Mouse (Mus musculus): ENCODE measurements around the gene Col17a1. TPM values are rescaled to one million over a fixed set of nuclear protein-coding genes. Genes with fewer than 3 reads are reported as not detected.

Gene Col17a1
- polyA plus RNA-seq (2012; rRNA removed), result 0.11 and 0.13 TPM in 2 replicates

GRCm38 (mm10) chr19:47691994-47692393 is at the start of gene Col17a1:
Col17a1 (minus strand) TSS chr19:47692094.

GRCm38 (mm10) chr19:47731071-47731881 is 39.4 kb upstream of the Col17a1 start, which contains the start of gene Sfr1:
Sfr1 (plus strand) TSS chr19:47731682.

Other genes with a start within 250 kb of the Col17a1 start
- gene Sh3pxd2a, start 227.7 kb downstream of the Col17a1 start, polyA plus RNA-seq (2012; rRNA removed), result 1.9 and 2.6 TPM in 2 replicates
- 4.4 and 5.2 TPM in 2 replicates for gene Stn1, start 154.6 kb downstream of the Col17a1 start, polyA plus RNA-seq (2012; rRNA removed)
- 15.6 and 17.3 TPM in 2 replicates for gene Slk, start 112.4 kb downstream of the Col17a1 start, polyA plus RNA-seq (2012; rRNA removed)
- 28.4 and 30.6 TPM in 2 replicates for gene Sfr1, start 39.6 kb upstream of the Col17a1 start, polyA plus RNA-seq (2012; rRNA removed)
- 67.3 and 92.3 TPM in 2 replicates for gene Gsto1, start 162.9 kb upstream of the Col17a1 start, polyA plus RNA-seq (2012; rRNA removed)
- 0.17 and 0.30 TPM in 2 replicates for gene Gsto2, start 173.4 kb upstream of the Col17a1 start, polyA plus RNA-seq (2012; rRNA removed)
- 0.02 and 0.03 TPM in 2 replicates for gene Cfap43, start 227.2 kb upstream of the Col17a1 start, polyA plus RNA-seq (2012; rRNA removed)
- 2.9 and 3.3 TPM in 2 replicates for gene Itprip, start 227.2 kb upstream of the Col17a1 start, polyA plus RNA-seq (2012; rRNA removed)
- not detected in 2 replicates for gene Cfap58, start 245.6 kb upstream of the Col17a1 start, polyA plus RNA-seq (2012; rRNA removed)

Measured in liver, embryonic 18 days (tissue).